Mouse (Mus musculus): ENCODE results near the gene Dpp8. TPM values are rescaled to one million over a fixed set of nuclear protein-coding genes. Genes with fewer than 3 reads are reported as not detected.

The Dpp8 gene
- total and polyA plus RNA-seq, 3 experiments, result 51.8 to 62.1 TPM; not detected in 1

GRCm38 (mm10) chr9:65123552-65124168, 91.4 kb downstream of the Dpp8 start (continued):
- TF ChIP-seq MEF2A (IDR thresholded peaks at IDR 0.05; ENCODE audit: extremely low read depth, insufficient replicate concordance, low read depth, low read length, poor library complexity, severe bottlenecking) (no peak), MAX (IDR thresholded peaks at IDR 0.05; ENCODE audit: low read length) (no peak), BHLHE40 (IDR thresholded peaks at IDR 0.05; ENCODE audit: borderline replicate concordance, low read depth, low read length) (no peak)

- no peaks in the 10 kb centered on the region for H3K79me2 ChIP-seq (ENCODE audit: control insufficient read depth, insufficient read depth, low read length, poor library complexity)
- no peaks in the 10 kb centered on the region for H3K9me3 ChIP-seq (replicated peaks; ENCODE audit: insufficient read depth, low read length)
- H3K27ac ChIP-seq (ENCODE audit: control insufficient read depth, low read depth, low read length), result no peak overlapping the region
- peak overlapping the region; percentile 26; the same call in 1 of the 2 replicates for H3K9ac ChIP-seq (ENCODE audit: control insufficient read depth, low read depth, low read length, poor library complexity, severe bottlenecking)
- DNase-seq (ENCODE audit: low read depth, low spot score), result peak; percentile 72
- peak overlapping the region; percentile 41 to 61 for H3K4me3 ChIP-seq (ENCODE audit: control insufficient read depth in 1 of 2, insufficient read depth in 1 of 2, low read depth in 2 of 2, low read length in 2 of 2)
- H3K4me1 ChIP-seq (ENCODE audit: control insufficient read depth in 1 of 2, insufficient read depth in 2 of 2, low read length in 2 of 2), result peaks cover 2 to 4% of the 10 kb centered on the region in 2 experiments; a peak in 1 of 4 replicates
- H3K36me3 ChIP-seq (ENCODE audit: control insufficient read depth in 1 of 2, insufficient read depth in 2 of 2, low read length in 2 of 2), result no peaks in the 10 kb centered on the region; a peak in 1 of 4 replicates
- 0 out of 4 replicates have a peak, but pooled peaks cover 0 to under 1% of the 10 kb centered on the region in 2 experiments for H3K27me3 ChIP-seq (ENCODE audit: control insufficient read depth in 1 of 2, insufficient read depth in 2 of 2, low read length in 2 of 2)
- TF ChIP-seq MYC (IDR thresholded peaks at IDR 0.05; ENCODE audit: low read depth, low read length) (no peak), EP300 (IDR thresholded peaks at IDR 0.05; ENCODE audit: low read depth in 1 of 2, low read length in 2 of 2) (no peak), ELF1 (IDR thresholded peaks at IDR 0.05; ENCODE audit: low read depth, low read length) (peak; percentile 42; the same call in 1 of the 2 replicates), MAFK (IDR thresholded peaks at IDR 0.05; ENCODE audit: borderline replicate concordance, low read depth, low read length) (no peak), TBP (IDR thresholded peaks at IDR 0.05; ENCODE audit: low read depth, low read length) (no peak), ETS1 (IDR thresholded peaks at IDR 0.05; ENCODE audit: low read depth, low read length) (no peak), SIN3A (IDR thresholded peaks at IDR 0.05; ENCODE audit: low read length) (no peak), ZC3H11A (IDR thresholded peaks at IDR 0.05; ENCODE audit: low read depth, low read length) (no peak), TAL1 (IDR thresholded peaks at IDR 0.05; ENCODE audit: low read length) (no peak), GABPA (IDR thresholded peaks at IDR 0.05; ENCODE audit: low read depth, low read length) (no peak), USF1 (IDR thresholded peaks at IDR 0.05; ENCODE audit: low read depth, low read length) (no peak), BHLHE40 (IDR thresholded peaks at IDR 0.05; ENCODE audit: borderline replicate concordance, low read depth, low read length) (no peak), MYB (IDR thresholded peaks at IDR 0.05; ENCODE audit: low read depth, low read length) (no peak), UBTF (IDR thresholded peaks at IDR 0.05; ENCODE audit: borderline replicate concordance, insufficient read depth, low read depth, low read length) (no peak), MAZ (IDR thresholded peaks at IDR 0.05; ENCODE audit: low read depth, low read length) (no peak), KAT2A (conservative IDR thresholded peaks at IDR 0.05; ENCODE audit: low read depth, low read length) (no peak), CTCF (IDR thresholded peaks at IDR 0.05 in 2 of 3, conservative IDR thresholded peaks at IDR 0.05 in 1 of 3; ENCODE audit: control insufficient read depth in 1 of 3, insufficient read depth in 1 of 3, low read depth in 2 of 3, low read length in 3 of 3, poor library complexity in 1 of 3, severe bottlenecking in 1 of 3) (peak in 2 of 3 experiments; percentile 74 to 77; a peak in 5 of 6 replicates), JUND (IDR thresholded peaks at IDR 0.05; ENCODE audit: low read depth, low read length) (no peak), ZMIZ1 (IDR thresholded peaks at IDR 0.05; ENCODE audit: low read depth, low read length) (no peak), NELFE (IDR thresholded peaks at IDR 0.05; ENCODE audit: low read depth, low read length) (no peak), RCOR1 (IDR thresholded peaks at IDR 0.05; ENCODE audit: low read depth, low read length) (no peak), NRF1 (IDR thresholded peaks at IDR 0.05; ENCODE audit: insufficient read depth, low read depth, low read length, poor library complexity, severe bottlenecking) (peak; percentile 86), SMC3 (IDR thresholded peaks at IDR 0.05; ENCODE audit: low read depth, low read length) (peak; percentile 44), CHD1 (IDR thresholded peaks at IDR 0.05; ENCODE audit: low read depth, low read length) (no peak), ZNF384 (IDR thresholded peaks at IDR 0.05; ENCODE audit: low read depth, low read length) (no peak), ZKSCAN1 (IDR thresholded peaks at IDR 0.05; ENCODE audit: low read depth, low read length) (no peak), HCFC1 (IDR thresholded peaks at IDR 0.05; ENCODE audit: low read depth, low read length) (no peak), USF2 (IDR thresholded peaks at IDR 0.05; ENCODE audit: borderline replicate concordance in 1 of 2, insufficient read depth in 1 of 2, low read depth in 1 of 2, low read length in 2 of 2) (no peak), GATA1 (IDR thresholded peaks at IDR 0.05; ENCODE audit: low read depth, low read length) (no peak), MXI1 (IDR thresholded peaks at IDR 0.05; ENCODE audit: low read depth, low read length) (no peak)
Observed at GRCm38 (mm10) chr9:65128123-65128815, 96.1 kb downstream of the Dpp8 start.

Data from MEL (cell line).